Mouse (Mus musculus) gastrocnemius, postnatal 14 days (tissue): ENCODE data around the gene Gja5. TPM values are rescaled to one million over a fixed set of nuclear protein-coding genes. Genes with fewer than 3 reads are reported as not detected.
"Not testable (repeated sequence)": the region's sequence is repeated elsewhere in the genome, so short reads cannot be mapped to it uniquely, and the experiment has no call there.

Source experiments
- DNase-seq: peaks from one replicate; pipeline ENCODE4 v3.0.0; 2021; ENCODE audit warnings: mixed read lengths
- intact Hi-C: fragments of 180-260 bp; cut with DNase I; formaldehyde crosslinking; loops from one replicate; pipeline ENCODE4 v1.15.1; 2025; ENCODE audit warnings: low total_unique reads
- total RNA-seq, 2 experiments: library from RNA; stranded (reverse); gene quantifications; 2 replicates each; pipeline ENCODE4 v1.2.3; 2021

The Gja5 gene
- total RNA-seq, 2 experiments from 2014 or later: 3.1 to 3.9 TPM

DNA sequence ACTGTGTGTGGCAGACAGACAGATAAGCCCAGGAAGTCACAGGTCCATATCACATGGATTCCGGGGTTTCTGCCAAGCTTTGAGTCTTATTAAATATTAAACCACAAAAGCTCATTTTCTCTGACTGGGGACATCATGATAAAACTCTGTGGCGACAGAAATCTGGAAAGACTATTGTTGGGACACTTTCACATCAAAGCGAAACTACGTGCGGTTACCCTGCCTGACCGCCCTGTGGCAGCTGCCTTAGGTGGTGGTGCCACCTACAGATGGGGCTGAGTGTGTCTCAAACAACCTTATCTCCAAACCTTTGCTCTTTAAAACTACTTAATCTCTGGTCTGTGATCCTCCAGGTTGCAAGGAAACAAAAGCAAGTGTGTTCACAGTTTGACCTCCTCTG, 171.9 kb downstream of the Gja5 start:
- peak; percentile 42 for DNase-seq
- intact Hi-C loops: loop anchor here (5.0 kb wide), 1 partner anchor 139 kb away; no protein-coding TSS in a partner anchor

DNA sequence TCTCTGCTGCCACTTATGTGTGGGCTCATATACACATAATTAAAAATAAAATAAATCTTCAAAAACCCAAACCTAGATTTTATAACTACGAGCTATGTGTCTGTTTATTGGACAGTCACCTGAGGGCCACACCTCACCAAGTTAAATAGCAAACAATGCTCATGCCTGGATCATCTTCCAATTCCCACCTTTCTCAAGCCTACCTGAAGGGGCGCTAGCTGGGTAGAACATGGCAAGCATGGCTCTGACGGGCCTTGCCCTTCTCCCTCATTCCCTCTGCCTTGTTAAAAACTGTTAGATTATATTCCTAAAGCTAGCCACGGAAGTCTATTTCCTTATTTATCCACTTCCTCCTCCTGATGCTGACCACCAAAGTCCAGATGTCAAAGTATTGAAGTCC, 173.9 kb downstream of the Gja5 start:
- intact Hi-C loops: loop anchor here (5.0 kb wide), 1 partner anchor 141 kb away; no protein-coding TSS in a partner anchor
- DNase-seq: no peak

DNA sequence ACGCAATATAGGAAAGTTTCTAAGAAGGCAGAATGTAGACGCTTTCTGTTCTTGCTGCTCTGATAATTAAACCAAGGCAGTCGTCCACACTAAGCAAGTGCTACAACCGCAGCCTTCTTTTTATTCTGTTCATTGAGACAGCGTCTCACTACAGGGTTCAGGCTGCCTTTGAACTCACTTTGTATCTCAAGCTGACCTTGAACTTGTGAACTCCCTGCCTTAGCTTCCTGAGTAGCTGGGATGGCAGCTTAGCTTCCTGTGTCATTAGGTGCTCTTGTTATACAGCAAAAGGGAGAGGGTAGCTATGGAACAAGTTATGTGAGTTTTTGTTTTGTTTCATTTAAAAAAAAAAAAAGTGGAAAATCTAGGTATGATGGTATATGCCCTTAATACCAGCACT, 177.7 kb downstream of the Gja5 start:
- intact Hi-C loops: loop anchor here (10.0 kb wide), 2 partner anchors 103 to 253 kb away; no protein-coding TSS in a partner anchor
- DNase-seq: no peak

DNA sequence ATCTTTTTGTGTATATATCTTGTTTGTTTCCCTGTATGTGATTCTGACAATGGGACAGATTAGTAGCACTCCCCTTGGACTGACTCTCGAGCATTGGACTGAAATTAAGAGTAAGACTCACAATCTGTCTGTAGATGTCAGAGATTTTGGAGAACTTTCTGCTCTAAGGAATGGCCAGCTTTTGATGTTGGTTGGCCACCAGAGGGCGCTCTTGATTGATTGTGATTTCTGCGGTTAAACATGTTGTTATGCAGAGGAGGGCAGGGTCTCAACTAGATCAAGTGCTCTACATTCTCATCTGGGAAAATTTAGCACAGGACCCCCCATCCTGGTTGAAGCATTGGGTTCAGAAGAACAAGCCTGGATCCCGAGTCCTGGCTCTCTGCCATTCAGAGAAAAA, 182.8 kb downstream of the Gja5 start:
- intact Hi-C loops: loop anchor here (10.0 kb wide), 2 partner anchors 97 to 247 kb away; no protein-coding TSS in a partner anchor
- DNase-seq: no peak

DNA sequence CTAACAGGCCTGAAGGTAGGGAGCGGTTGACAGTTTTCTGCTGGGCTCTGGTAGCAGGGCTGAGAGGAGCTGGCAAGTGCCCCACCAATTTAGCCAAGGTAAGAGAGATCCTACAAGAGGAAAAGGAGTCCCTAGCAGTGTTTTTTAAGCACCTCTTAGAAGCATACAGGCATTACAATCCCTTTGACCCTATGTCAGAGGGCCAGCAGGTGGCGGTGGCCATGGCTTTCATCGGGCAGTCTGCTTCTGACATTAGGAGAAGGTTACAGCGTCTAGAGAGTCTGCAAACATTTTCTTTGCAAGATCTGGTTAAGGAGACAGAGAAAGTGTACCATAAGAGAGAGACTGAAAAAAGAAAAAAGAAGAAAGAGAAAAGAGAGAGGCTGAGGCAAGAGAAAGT, 183.8 kb downstream of the Gja5 start:
- intact Hi-C loops: loop anchor here (10.0 kb wide), 2 partner anchors 97 to 247 kb away; no protein-coding TSS in a partner anchor
- DNase-seq: not testable (repeated sequence)

DNA sequence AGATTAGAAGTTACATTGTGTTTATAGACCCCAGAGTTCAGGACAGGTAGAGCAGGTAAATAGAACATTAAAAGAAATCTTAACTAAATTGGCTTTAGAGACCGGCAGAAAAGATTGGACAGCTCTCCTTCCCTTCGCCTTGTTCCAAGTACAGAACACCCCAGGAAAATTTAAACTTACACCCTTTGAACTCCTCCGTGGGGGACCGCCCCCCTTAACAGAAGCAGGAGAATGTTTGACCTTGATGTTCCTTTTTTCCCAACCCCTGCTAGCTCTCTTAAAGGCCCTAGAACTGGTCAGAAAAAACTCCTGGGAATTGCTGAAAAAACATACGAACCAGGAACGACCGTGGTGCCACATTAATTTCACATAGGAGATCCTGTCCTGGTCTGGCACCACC, 187.5 kb downstream of the Gja5 start:
- intact Hi-C loops, DNase-seq: not testable (repeated sequence)

DNA sequence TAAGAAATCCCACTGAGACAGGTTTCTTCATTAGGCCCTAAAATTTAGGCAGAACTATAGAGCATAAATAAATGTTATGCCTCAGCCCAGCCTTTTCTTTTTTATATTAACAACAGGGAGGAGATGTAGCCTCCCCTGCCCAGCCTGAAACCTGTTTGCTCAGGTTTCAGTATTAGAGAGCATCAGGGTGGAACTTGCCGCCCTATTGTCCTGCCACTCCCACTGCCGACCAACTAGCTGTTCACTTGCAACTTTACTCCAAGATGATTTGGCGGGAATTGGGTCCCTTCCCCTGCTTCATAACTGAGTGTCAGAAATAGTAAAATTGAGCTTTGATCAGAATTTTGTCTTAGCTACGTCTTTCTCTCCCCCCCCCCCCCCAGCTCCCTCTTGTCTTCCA, 192.2 kb downstream of the Gja5 start:
- intact Hi-C loops, DNase-seq: not testable (repeated sequence)

DNA sequence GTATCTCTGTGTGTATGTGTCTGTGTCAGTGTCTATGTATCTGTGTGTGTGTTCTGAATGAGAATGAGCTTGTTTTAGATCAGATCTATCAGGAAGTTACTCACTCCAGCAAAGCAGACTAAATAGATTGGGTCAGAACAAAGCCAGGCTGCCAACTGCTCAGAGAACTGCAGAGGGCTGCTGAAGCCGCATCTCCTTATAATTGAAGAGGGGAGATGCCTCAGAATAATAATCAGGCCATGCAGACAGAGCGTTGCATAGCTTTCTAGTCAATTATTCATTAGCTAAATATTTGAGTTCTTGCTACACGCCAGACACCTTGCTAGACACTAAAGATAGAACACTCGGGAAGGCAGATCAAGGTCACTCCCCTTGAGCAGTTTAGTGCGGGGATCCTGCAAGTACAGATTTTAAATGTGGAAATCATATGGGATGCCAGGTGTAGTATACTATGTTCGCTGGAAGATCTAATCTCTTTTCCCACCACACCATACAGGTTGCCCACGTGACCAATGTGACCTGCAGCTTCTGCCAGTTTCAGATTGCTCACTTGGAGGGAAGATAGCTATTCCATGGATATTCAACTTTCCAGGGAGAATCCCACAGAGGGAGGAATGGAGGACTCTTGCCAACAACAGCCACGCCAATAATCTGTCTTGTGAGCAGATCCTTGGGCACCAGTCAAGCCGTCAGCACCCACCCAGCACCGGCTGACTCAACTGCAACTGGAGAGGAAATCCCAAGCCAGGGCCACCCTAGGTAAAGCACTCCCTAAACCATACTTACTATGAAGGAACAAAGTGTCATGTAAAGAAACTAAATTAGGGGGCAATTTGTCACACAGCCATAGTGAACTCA, 196.5 kb downstream of the Gja5 start:
- intact Hi-C loops: no loop called here
- DNase-seq: no peak

DNA sequence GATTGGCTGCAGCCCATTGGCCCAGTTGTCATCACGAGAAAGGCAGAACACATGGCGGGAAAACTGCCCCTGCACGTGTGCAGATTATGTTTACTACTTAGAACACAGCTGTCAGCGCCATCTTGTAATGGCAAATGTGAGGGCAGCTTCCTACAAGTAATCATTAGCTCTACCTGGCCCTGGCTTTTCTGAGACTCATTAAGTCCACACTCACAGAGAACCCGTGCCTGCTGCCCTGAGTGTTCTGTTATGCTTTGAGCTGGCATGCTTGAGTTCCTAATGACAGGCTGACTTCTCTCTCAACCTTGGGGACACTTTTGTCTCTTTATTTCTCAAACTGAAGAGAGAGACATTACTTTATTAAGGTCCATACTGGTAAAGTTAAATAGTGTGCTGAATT, 199.5 kb downstream of the Gja5 start:
- intact Hi-C loops, DNase-seq: not testable (repeated sequence)

DNA sequence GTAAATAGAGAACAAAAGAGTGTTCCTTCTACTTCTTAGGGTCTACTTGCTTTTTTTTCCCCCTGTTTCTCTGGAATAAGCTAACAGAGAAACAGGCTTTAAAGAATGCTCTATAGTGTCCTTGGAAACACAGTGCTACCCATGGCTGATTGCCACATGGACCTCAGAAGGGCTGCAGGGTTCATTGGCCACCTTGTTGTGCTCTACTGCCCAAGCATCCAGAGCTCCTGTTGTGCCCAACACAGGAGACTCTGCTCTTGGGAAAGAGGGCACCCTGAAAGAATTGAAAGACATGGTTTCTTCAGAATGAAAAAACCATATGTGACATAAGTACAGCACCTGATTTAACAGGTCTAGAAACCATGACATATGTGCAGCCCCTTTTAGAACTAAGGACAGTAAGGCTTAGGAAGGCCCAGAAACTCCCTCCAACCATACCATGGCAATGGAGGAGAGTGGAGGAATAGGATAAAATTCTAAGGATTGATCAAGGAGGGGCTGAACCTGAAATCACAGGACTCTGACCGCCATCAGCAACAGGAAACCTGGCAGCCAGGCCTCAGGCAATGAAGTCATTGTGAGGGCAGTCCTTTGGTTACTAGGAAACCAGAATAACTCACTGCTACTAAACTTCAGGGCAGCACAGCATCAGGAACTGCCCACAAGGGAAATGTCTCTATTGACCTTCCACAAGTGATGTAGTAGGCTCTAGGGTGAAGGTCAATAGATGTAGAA, 200.4 kb downstream of the Gja5 start:
- no peak for DNase-seq
- intact Hi-C loops: no loop called here

DNA sequence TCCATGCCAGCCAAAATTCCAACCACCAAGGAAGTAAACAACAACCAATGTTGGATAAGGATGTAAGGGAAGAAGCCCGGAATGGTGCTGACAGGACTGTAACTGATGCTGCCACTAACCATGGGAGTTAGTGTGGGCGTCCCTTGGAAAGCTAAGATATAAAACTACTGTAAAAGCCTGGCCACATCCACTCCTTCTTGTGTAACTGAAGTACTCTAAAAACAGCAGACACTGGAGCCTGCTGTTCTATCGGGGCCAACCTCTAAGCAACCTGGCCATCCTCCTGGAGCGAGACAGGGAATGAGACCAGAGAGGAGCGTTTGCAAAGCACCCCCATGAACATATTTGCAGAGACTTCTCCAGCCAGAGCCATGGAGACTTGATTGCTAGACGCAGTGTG, 213.0 kb downstream of the Gja5 start:
- no peak for DNase-seq
- intact Hi-C loops: no loop called here

DNA sequence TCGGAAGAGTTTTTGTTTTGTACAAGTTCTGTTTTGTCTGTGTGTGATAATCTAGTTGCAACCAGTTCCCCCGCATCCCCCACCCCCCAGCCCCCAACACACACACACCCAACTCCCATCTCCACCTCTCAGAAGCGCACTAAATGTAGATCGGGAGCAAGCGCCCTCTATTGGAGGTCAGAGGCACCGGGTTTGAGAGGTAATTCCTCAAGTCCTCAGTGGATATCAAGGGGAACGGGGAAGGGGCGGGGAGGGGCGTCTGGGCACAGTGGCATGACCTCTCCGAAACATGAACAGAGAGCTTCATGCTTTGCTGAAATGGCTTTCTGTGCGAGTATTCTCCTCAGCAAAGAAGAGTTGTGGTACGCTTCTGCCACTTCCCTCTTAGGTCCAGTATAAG, 213.8 kb downstream of the Gja5 start:
- intact Hi-C loops: no loop called here
- no peak for DNase-seq

DNA sequence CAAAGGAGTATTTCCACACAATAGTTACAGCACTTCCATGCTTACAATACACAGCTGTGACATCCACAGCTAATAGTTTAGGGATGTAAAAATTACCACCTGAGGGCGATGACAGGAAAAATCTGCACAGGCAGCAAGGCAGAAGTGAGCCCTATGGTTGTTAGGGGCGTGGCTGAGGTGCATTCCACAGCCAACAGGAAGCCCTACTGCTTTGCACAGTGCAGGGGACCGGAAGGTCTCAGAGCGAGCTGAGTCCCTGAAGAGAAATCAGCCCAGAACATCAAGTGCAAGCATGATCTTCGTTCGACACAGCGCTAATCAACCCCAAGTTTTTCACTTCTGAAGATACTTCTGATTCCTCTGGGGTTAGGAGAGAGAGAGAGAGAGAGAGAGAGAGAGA, 219.7 kb downstream of the Gja5 start:
- intact Hi-C loops: no loop called here
- no peak for DNase-seq

Other genes starting within 250 kb of the Gja5 start
- gene Ankrd35, start 234.6 kb upstream of the Gja5 start, total RNA-seq: 1 to 10 TPM; 1.0 to 2.3 TPM
- 10 to 100 TPM; 10.4 to 12.1 TPM for gene Pias3, start 208.3 kb upstream of the Gja5 start, total RNA-seq
- under 1 TPM; 0.96 to 1.00 TPM for gene Nudt17, start 196.1 kb upstream of the Gja5 start, total RNA-seq
- 10 to 100 TPM; 16.0 to 18.7 TPM for gene Polr3c, start 177.1 kb upstream of the Gja5 start, total RNA-seq
- 10 to 100 TPM; 53.8 to 89.7 TPM for gene Rnf115, start 177.0 kb upstream of the Gja5 start, total RNA-seq
- gene Pdzk1, start 75.4 kb upstream of the Gja5 start, total RNA-seq: not detected
- not detected for gene Cd160, start 75.3 kb upstream of the Gja5 start, total RNA-seq
- 10 to 100 TPM; 14.8 to 17.6 TPM for gene Gpr89, start 653 bp downstream of the Gja5 start, total RNA-seq
- gene Gja8, start 21.3 kb downstream of the Gja5 start, total RNA-seq: not detected